Mouse (Mus musculus): Measurements from ENCODE around the gene Rnf19b. TPM values are rescaled to one million over a fixed set of nuclear protein-coding genes. Genes with fewer than 3 reads are reported as not detected.

Rnf19b gene
- polyA plus RNA-seq, 1 experiment from 2014 or later, result 7.1 TPM

GRCm38 (mm10) chr4:129035851-129036445, 22.1 kb upstream of the Rnf19b start:
- WGBS (ENCODE audit: insufficient replicate concordance), result 47% methylated on average over 7 of the region's 7 CpGs
- no peaks in the 10 kb centered on the region for H3K36me3 ChIP-seq

GRCm38 (mm10) chr4:129047721-129048421, 10.2 kb upstream of the Rnf19b start:
- Histone ChIP-seq H3K4me2 (peak overlapping the region; percentile 93), H3K9ac (peak overlapping the region; percentile 62; the same call in 1 of the 2 replicates), H3K27me3 (replicated peaks) (peaks cover 80% of the 10 kb centered on the region), H3K36me3 (no peaks in the 10 kb centered on the region), H3K9me3 (replicated peaks) (no peaks in the 10 kb centered on the region), H3K27ac (no peak overlapping the region), H3K4me3 (peak overlapping the region; percentile 59), H3K4me1 (peaks cover 54% of the 10 kb centered on the region)
- peak; percentile 52; the same call in 1 of the 2 replicates for ATAC-seq
- 11% methylated on average over 15 of the region's 15 CpGs for WGBS (ENCODE audit: insufficient replicate concordance)

More at GRCm38 (mm10) chr4:129035851-129036445, 22.1 kb upstream of the Rnf19b start:
- Histone ChIP-seq H3K4me3 (no peak overlapping the region), H3K9ac (no peak overlapping the region), H3K4me2 (no peak overlapping the region), H3K4me1 (peaks cover 26% of the 10 kb centered on the region), H3K27ac (no peak overlapping the region), H3K9me3 (replicated peaks) (no peaks in the 10 kb centered on the region), H3K27me3 (replicated peaks) (peaks cover 12% of the 10 kb centered on the region; the same call in 1 of the 2 replicates)
- ATAC-seq, result no peak

GRCm38 (mm10) chr4:129048501-129049305, 9.4 kb upstream of the Rnf19b start:
- Histone ChIP-seq H3K36me3 (no peaks in the 10 kb centered on the region), H3K4me3 (peak overlapping the region; percentile 59), H3K4me1 (peaks cover 54% of the 10 kb centered on the region), H3K4me2 (peak overlapping the region; percentile 93), H3K27me3 (replicated peaks) (peaks cover 72% of the 10 kb centered on the region), H3K9ac (peak overlapping the region; percentile 62), H3K27ac (no peak overlapping the region), H3K9me3 (replicated peaks) (no peaks in the 10 kb centered on the region)
- ATAC-seq, result peak; percentile 12; the same call in 1 of the 2 replicates
- 1% methylated on average over 45 of the region's 52 CpGs for WGBS (ENCODE audit: insufficient replicate concordance)

GRCm38 (mm10) chr4:129049306-129050011, 8.6 kb upstream of the Rnf19b start:
- peak overlapping the region; percentile 59 for H3K4me3 ChIP-seq
- no peak overlapping the region for H3K27ac ChIP-seq
- H3K4me1 ChIP-seq, result peaks cover 54% of the 10 kb centered on the region
- peak overlapping the region; percentile 62 for H3K9ac ChIP-seq
- no peaks in the 10 kb centered on the region for H3K36me3 ChIP-seq
- 0 out of 2 replicates have a peak, but pooled peaks have one; percentile 16 for ATAC-seq
- 5% methylated on average over 23 of the region's 23 CpGs for WGBS (ENCODE audit: insufficient replicate concordance)
- H3K4me2 ChIP-seq, result peak overlapping the region; percentile 93
- no peaks in the 10 kb centered on the region for H3K9me3 ChIP-seq (replicated peaks)
- peaks cover 65% of the 10 kb centered on the region for H3K27me3 ChIP-seq (replicated peaks)

GRCm38 (mm10) chr4:129050365-129050764, 7.7 kb upstream of the Rnf19b start:
- H3K4me2 ChIP-seq, result peak overlapping the region; percentile 55; the same call in 1 of the 2 replicates
- peaks cover 54% of the 10 kb centered on the region for H3K4me1 ChIP-seq
- no peak overlapping the region for H3K27ac ChIP-seq
- no peak for ATAC-seq
- H3K36me3 ChIP-seq, result no peaks in the 10 kb centered on the region
- H3K27me3 ChIP-seq (replicated peaks), result peaks cover 57% of the 10 kb centered on the region
- no peak overlapping the region for H3K9ac ChIP-seq
- no peaks in the 10 kb centered on the region for H3K9me3 ChIP-seq (replicated peaks)
- no peak overlapping the region for H3K4me3 ChIP-seq
- 65% methylated on average over 4 of the region's 4 CpGs for WGBS (ENCODE audit: insufficient replicate concordance)

GRCm38 (mm10) chr4:129050901-129051417, 7.1 kb upstream of the Rnf19b start:
- Histone ChIP-seq H3K4me2 (peak overlapping the region; percentile 55), H3K27me3 (replicated peaks) (peaks cover 52% of the 10 kb centered on the region), H3K9ac (peak overlapping the region; percentile 32), H3K36me3 (no peaks in the 10 kb centered on the region), H3K27ac (peak overlapping the region; percentile 13; the same call in 1 of the 2 replicates), H3K4me3 (peak overlapping the region; percentile 12; the same call in 1 of the 2 replicates), H3K4me1 (peaks cover 54% of the 10 kb centered on the region), H3K9me3 (replicated peaks) (no peaks in the 10 kb centered on the region)
- 36% methylated on average over 6 of the region's 6 CpGs for WGBS (ENCODE audit: insufficient replicate concordance)
- peak; percentile 78 for ATAC-seq

- peak; percentile 48 for ATAC-seq
- H3K9me3 ChIP-seq (replicated peaks), result no peaks in the 10 kb centered on the region
- peak overlapping the region; percentile 32 for H3K9ac ChIP-seq
- peak overlapping the region; percentile 55 for H3K4me2 ChIP-seq
- 8% methylated on average over 11 of the region's 11 CpGs for WGBS (ENCODE audit: insufficient replicate concordance)
- peak overlapping the region; percentile 13; the same call in 1 of the 2 replicates for H3K27ac ChIP-seq
- H3K36me3 ChIP-seq, result no peaks in the 10 kb centered on the region
- peak overlapping the region; percentile 12; the same call in 1 of the 2 replicates for H3K4me3 ChIP-seq
- H3K27me3 ChIP-seq (replicated peaks), result peaks cover 45% of the 10 kb centered on the region
- H3K4me1 ChIP-seq, result peaks cover 54% of the 10 kb centered on the region
These were observed 6.4 kb upstream of the Rnf19b start for GRCm38 (mm10) chr4:129051461-129052183.

- no peak overlapping the region for H3K27ac ChIP-seq
- no peak for ATAC-seq
- H3K9ac ChIP-seq, result no peak overlapping the region
- H3K36me3 ChIP-seq, result no peaks in the 10 kb centered on the region
- no peak overlapping the region for H3K4me2 ChIP-seq
- WGBS (ENCODE audit: insufficient replicate concordance), result 85% methylated on average over 12 of the region's 12 CpGs
- no peaks in the 10 kb centered on the region for H3K9me3 ChIP-seq (replicated peaks)
- no peak overlapping the region for H3K4me3 ChIP-seq
- peaks cover 45% of the 10 kb centered on the region for H3K4me1 ChIP-seq
- peaks cover 14% of the 10 kb centered on the region for H3K27me3 ChIP-seq (replicated peaks)
These were observed 3.3 kb upstream of the Rnf19b start for GRCm38 (mm10) chr4:129054757-129055156.

GRCm38 (mm10) chr4:129055562-129055961, 2.5 kb upstream of the Rnf19b start:
- H3K4me2 ChIP-seq, result no peak overlapping the region
- no peaks in the 10 kb centered on the region for H3K9me3 ChIP-seq (replicated peaks)

GRCm38 (mm10) chr4:129057533-129058206, 401 bp upstream of the Rnf19b start:
- peaks cover 44% of the 10 kb centered on the region for H3K4me1 ChIP-seq
- H3K4me2 ChIP-seq, result peak overlapping the region; percentile 100
- WGBS (ENCODE audit: insufficient replicate concordance), result 3% methylated on average over 40 of the region's 44 CpGs
- no peaks in the 10 kb centered on the region for H3K27me3 ChIP-seq (replicated peaks)
- H3K4me3 ChIP-seq, result peak overlapping the region; percentile 93
- peak overlapping the region; percentile 93 for H3K9ac ChIP-seq
- H3K36me3 ChIP-seq, result no peaks in the 10 kb centered on the region
- peak; percentile 95 for ATAC-seq
- peak overlapping the region; percentile 94 for H3K27ac ChIP-seq
- no peaks in the 10 kb centered on the region for H3K9me3 ChIP-seq (replicated peaks)

More at GRCm38 (mm10) chr4:129055562-129055961, 2.5 kb upstream of the Rnf19b start:
- Histone ChIP-seq H3K4me3 (no peak overlapping the region), H3K36me3 (no peaks in the 10 kb centered on the region), H3K9ac (no peak overlapping the region), H3K4me1 (peaks cover 43% of the 10 kb centered on the region), H3K27me3 (replicated peaks) (peaks cover 6% of the 10 kb centered on the region), H3K27ac (no peak overlapping the region)
- WGBS (ENCODE audit: insufficient replicate concordance), result 73% methylated on average over 5 of the region's 5 CpGs
- ATAC-seq, result no peak
